Mouse (Mus musculus) CH12.LX (cell line): ENCODE data around the gene Arhgap31. TPM values are rescaled to one million over a fixed set of nuclear protein-coding genes. Genes with fewer than 3 reads are reported as not detected.
"Not testable (repeated sequence)": the region's sequence is repeated elsewhere in the genome, so short reads cannot be mapped to it uniquely, and the experiment has no call there.

Source experiments
- DNase-seq: peaks from one replicate; pipeline ENCODE4 v3.0.0-alpha.2; 2013; ENCODE audit errors: extremely low read depth
- H3K27ac ChIP-seq: 2 replicates; pipeline ENCODE4 v1.5.1; 2012; ENCODE audit warnings: low read depth, mild to moderate bottlenecking, control low read depth, moderate library complexity; ENCODE audit not compliant: insufficient read depth
- H3K27me3 ChIP-seq: replicated peaks from 2 replicates; pipeline ENCODE3; 2012; ENCODE audit warnings: inconsistent platforms
- H3K36me3 ChIP-seq, 2 experiments: replicated peaks in 1 of 2; 2 replicates each; pipeline versions ENCODE3 to v1.6.1; 2012; ENCODE audit warnings: inconsistent platforms in 1 of 2, low read length in 1 of 2, mild to moderate bottlenecking in 1 of 2, mixed read lengths in 1 of 2, moderate library complexity in 1 of 2; ENCODE audit not compliant: control insufficient read depth in 1 of 2, insufficient read depth in 1 of 2
- H3K4me1 ChIP-seq, 2 experiments: 2 replicates each; pipeline ENCODE4 v1.6.1; 2012; ENCODE audit warnings: inconsistent platforms in 1 of 2, moderate library complexity in 1 of 2; ENCODE audit not compliant: insufficient read depth in 2 of 2, control insufficient read depth in 1 of 2
- H3K4me2 ChIP-seq: 2 replicates; pipeline ENCODE4 v1.6.1; 2012; ENCODE audit warnings: low read depth, mild to moderate bottlenecking, control low read depth; ENCODE audit not compliant: poor library complexity, insufficient read depth, severe bottlenecking
- H3K4me3 ChIP-seq, 3 experiments: fragments of 150-350 bp in 1 of 3; sonication (generic) in 1 of 3; replicated peaks in 1 of 3; 2 replicates each; pipeline versions ENCODE3 to v1.5.1; 2011 to 2012; ENCODE audit warnings: low read depth in 2 of 3, low read length in 2 of 3, mild to moderate bottlenecking in 2 of 3, moderate library complexity in 2 of 3, control low read depth in 1 of 3, improper control_type of control experiment in 1 of 3, inconsistent platforms in 1 of 3, mixed read lengths in 1 of 3; ENCODE audit not compliant: poor library complexity in 1 of 3
- H3K79me2 ChIP-seq: replicated peaks from 2 replicates; pipeline ENCODE4 v1.6.1; 2012; ENCODE audit warnings: mild to moderate bottlenecking, moderate library complexity; ENCODE audit not compliant: control insufficient read depth, poor library complexity, insufficient read depth, severe bottlenecking; ENCODE audit errors: extremely low read depth
- H3K9ac ChIP-seq: 2 replicates; pipeline ENCODE4 v1.6.1; 2012; ENCODE audit warnings: low read depth, mild to moderate bottlenecking, control low read depth, moderate library complexity; ENCODE audit not compliant: insufficient read depth
- H3K9me3 ChIP-seq: replicated peaks from 2 replicates; pipeline ENCODE3; 2012; ENCODE audit warnings: low read length, inconsistent platforms, mixed read lengths
- CTCF ChIP-seq, 2 experiments: IDR thresholded peaks in 1 of 2; conservative IDR thresholded peaks in 1 of 2; 2 replicates each; pipeline ENCODE4 v1.5.1; 2011 to 2012; ENCODE audit warnings: low read depth in 2 of 2, low read length in 2 of 2, improper control_type of control experiment in 1 of 2, inconsistent platforms in 1 of 2, mild to moderate bottlenecking in 1 of 2, moderate library complexity in 1 of 2
- GABPA ChIP-seq: IDR thresholded peaks from 2 replicates; pipeline ENCODE4 v1.6.1; 2012; ENCODE audit warnings: low read depth, low read length, improper control_type of control experiment, inconsistent platforms; ENCODE audit not compliant: insufficient replicate concordance
- NELFE ChIP-seq: IDR thresholded peaks from 2 replicates; pipeline ENCODE4 v1.6.1; 2011; ENCODE audit warnings: low read depth, low read length, improper control_type of control experiment
- NRF1 ChIP-seq: IDR thresholded peaks from 2 replicates; pipeline ENCODE4 v1.6.1; 2014; ENCODE audit warnings: low read depth, mild to moderate bottlenecking, inconsistent platforms, low read length, improper control_type of control experiment, moderate library complexity
- POLR2AphosphoS2 ChIP-seq: IDR thresholded peaks from 2 replicates; pipeline ENCODE4 v1.6.1; 2011; ENCODE audit warnings: low read depth, low read length, improper control_type of control experiment
- RAD21 ChIP-seq: IDR thresholded peaks from 2 replicates; pipeline ENCODE4 v1.6.1; 2011; ENCODE audit warnings: low read depth, mild to moderate bottlenecking, low read length, improper control_type of control experiment, moderate library complexity
- SMC3 ChIP-seq: IDR thresholded peaks from 2 replicates; pipeline ENCODE4 v1.6.1; 2011; ENCODE audit warnings: low read depth, low read length, improper control_type of control experiment
- TBP ChIP-seq: conservative IDR thresholded peaks from 2 replicates; pipeline ENCODE4 v1.6.1; 2011; ENCODE audit warnings: low read depth, low read length, improper control_type of control experiment
- dilution Hi-C: fragments of 300-500 bp; cut with MboI; formaldehyde crosslinking; loops from 2 replicates; pipeline ENCODE4 v1.14.3; 2020; ENCODE audit warnings: low sequenced_read_pairs; ENCODE audit not compliant: extremely low pct_unique_long_range_greater_than_20kb, extremely low pct_ligation_motif_present
- in situ Hi-C: fragments of 300-500 bp; cut with MboI; formaldehyde crosslinking; loops from 3 replicates; pipeline ENCODE4 v1.14.3; 2019; ENCODE audit warnings: low sequenced_read_pairs, low pct_ligation_motif_present, low pct_unique_long_range_greater_than_20kb, mixed read lengths
- polyA plus RNA-seq: library from polyadenylated mRNA; unstranded; fragments of >175 nt; gene quantifications from 2 replicates; pipeline ENCODE4 v1.2.1, GENCODE M21; 2012; ENCODE audit warnings: low read depth; ENCODE audit not compliant: insufficient read length
- total RNA-seq, 2 experiments: library from RNA; depleted of rRNA; stranded (reverse); fragments of 300-350 nt in 1 of 2; fragments of >200 nt in 1 of 2; gene quantifications; 2 replicates each; pipeline ENCODE4 v1.2.3; 2012 to 2014

Arhgap31 gene
- total and polyA plus RNA-seq, 3 experiments: 0.15 to 2.0 (median 0.76) TPM

- Histone ChIP-seq H3K27ac (no peak overlapping the region), H3K4me2 (no peak overlapping the region), H3K4me1 (0 out of 4 replicates have a peak, but pooled peaks cover 0 to 3% of the 10 kb centered on the region in 2 experiments), H3K4me3 (no peak overlapping the region), H3K79me2 (no peaks in the 10 kb centered on the region), H3K9ac (no peak overlapping the region), H3K9me3 (no peaks in the 10 kb centered on the region), H3K27me3 (peaks cover 8% of the 10 kb centered on the region), H3K36me3 (no peaks in the 10 kb centered on the region)
- DNase-seq: no peak
- in situ Hi-C loops: loop anchor here (10.0 to 25.0 kb wide), 2 partner anchors 179 to 387 kb away; partner anchors contain the start of genes Cox17, Gm21987 and Maats1
- dilution Hi-C loops: no loop called here
- no peak for TF ChIP-seq NELFE
- TF ChIP-seq GABPA: no peak
- TF ChIP-seq TBP: no peak
- no peak for TF ChIP-seq NRF1
These were observed 11.2 kb upstream of the Arhgap31 start for GRCm38 (mm10) chr16:38724256-38724655.

- no peak overlapping the region for H3K4me3 ChIP-seq
- no peaks in the 10 kb centered on the region for H3K36me3 ChIP-seq
- 0 out of 2 replicates have a peak overlapping the region, but pooled peaks have one; percentile 8 for H3K4me2 ChIP-seq
- no peaks in the 10 kb centered on the region for H3K9me3 ChIP-seq
- TF ChIP-seq CTCF (conservative IDR thresholded peaks at IDR 0.05 in 1 of 2, IDR thresholded peaks at IDR 0.05 in 1 of 2; ENCODE audit: low read depth in 2 of 2, low read length in 2 of 2) (0 out of 4 replicates have a peak, but pooled peaks of 1 of the 2 experiments have one; percentile 20), SMC3 (peak; percentile 22), RAD21 (peak; percentile 17), POLR2AphosphoS2 (no peak)
- H3K4me1 ChIP-seq: 0 out of 4 replicates have a peak, but pooled peaks cover 0 to 3% of the 10 kb centered on the region in 2 experiments
- H3K27me3 ChIP-seq: peaks cover 6% of the 10 kb centered on the region
- no peak overlapping the region for H3K9ac ChIP-seq
- no peak overlapping the region for H3K27ac ChIP-seq
- no peaks in the 10 kb centered on the region for H3K79me2 ChIP-seq
- in situ Hi-C loops: loop anchor here (10.0 to 25.0 kb wide), 2 partner anchors 177 to 384 kb away; partner anchors contain the start of genes Cox17, Gm21987 and Maats1
- dilution Hi-C loops: no loop called here
- DNase-seq: no peak
These were observed 8.3 kb upstream of the Arhgap31 start for GRCm38 (mm10) chr16:38721377-38721776.

- H3K4me2 ChIP-seq, H3K9me3 ChIP-seq, H3K36me3 ChIP-seq, H3K27ac ChIP-seq, H3K79me2 ChIP-seq, H3K9ac ChIP-seq, dilution Hi-C loops, H3K4me3 ChIP-seq, DNase-seq: not testable (repeated sequence)
- Histone ChIP-seq H3K27me3 (peaks cover 23% of the 10 kb centered on the region), H3K4me1 (peaks cover 8 to 35% of the 10 kb centered on the region in 2 experiments; a peak in 3 of 4 replicates)
- in situ Hi-C loops: loop anchor here (25.0 kb wide), 1 partner anchor 377 kb away; the partner anchor contains the start of genes Cox17, Gm21987 and Maats1
These were observed 1.1 kb upstream of the Arhgap31 start for GRCm38 (mm10) chr16:38714259-38714526.
